Mouse (Mus musculus) brain, embryonic 14.5 days (tissue): ENCODE data around the gene Sox3. TPM values are rescaled to one million over a fixed set of nuclear protein-coding genes. Genes with fewer than 3 reads are reported as not detected.
A peak's percentile ranks its signal among the peaks of the same experiment; 100 is the strongest.

Experiments used
- DNase-seq: peaks from one replicate; pipeline ENCODE4 v3.0.0-alpha.2; 2011; ENCODE audit warnings: low read depth
- CTCF ChIP-seq: fragments of 200-500 bp; IDR thresholded peaks from 2 replicates; pipeline ENCODE4 v1.5.1; 2012; ENCODE audit warnings: inconsistent platforms, mild to moderate bottlenecking, moderate library complexity, borderline replicate concordance; ENCODE audit not compliant: insufficient read depth, insufficient read length; ENCODE audit errors: extremely low read depth
- POLR2A ChIP-seq: fragments of 200-500 bp; IDR thresholded peaks from 2 replicates; pipeline ENCODE4 v1.6.1; 2012; ENCODE audit warnings: mild to moderate bottlenecking, inconsistent platforms, borderline replicate concordance; ENCODE audit not compliant: poor library complexity, insufficient read depth, insufficient read length, severe bottlenecking; ENCODE audit errors: extremely low read depth
- polyA plus RNA-seq: library from polyadenylated mRNA; depleted of rRNA; stranded (reverse); fragments of >200 nt; gene quantifications from 2 replicates; pipeline ENCODE4 v1.2.3, GENCODE M21; 2012; rRNA removed

Gene Sox3
- 24.6 and 40.2 TPM in 2 replicates for polyA plus RNA-seq

GRCm38 (mm10) chrX:60892801-60893681 lies at the start of gene Sox3:
TSS of gene Sox3 (minus strand) at chrX:60893430.
- TF ChIP-seq POLR2A (peak; percentile 83; the same call in 1 of the 2 replicates), CTCF (no peak)
- peak; percentile 92 for DNase-seq

- DNase-seq: peak; percentile 54
- TF ChIP-seq CTCF (no peak), POLR2A (no peak)
Observed at GRCm38 (mm10) chrX:60940225-60940624, 47.0 kb upstream of the Sox3 start.

GRCm38 (mm10) chrX:60899546-60899945 lies 6.3 kb upstream of the Sox3 start:
- peak; percentile 56 for DNase-seq
- TF ChIP-seq POLR2A (no peak), CTCF (no peak)

GRCm38 (mm10) chrX:60898641-60899040 lies 5.4 kb upstream of the Sox3 start:
- TF ChIP-seq CTCF: no peak
- TF ChIP-seq POLR2A: no peak
- DNase-seq: peak; percentile 49

GRCm38 (mm10) chrX:60896296-60896695 lies 3.1 kb upstream of the Sox3 start:
- peak; percentile 76 for DNase-seq
- no peak for TF ChIP-seq POLR2A
- TF ChIP-seq CTCF: peak; percentile 43; the same call in 1 of the 2 replicates

- DNase-seq: peak; percentile 82
- no peak for TF ChIP-seq CTCF
- no peak for TF ChIP-seq POLR2A
Observed at GRCm38 (mm10) chrX:60895416-60895815, 2.2 kb upstream of the Sox3 start.

GRCm38 (mm10) chrX:60893720-60894543 lies 702 bp upstream of the Sox3 start:
- no peak for TF ChIP-seq POLR2A
- no peak for TF ChIP-seq CTCF
- DNase-seq: peak; percentile 78

GRCm38 (mm10) chrX:60892098-60892800 lies 981 bp downstream of the Sox3 start:
- TF ChIP-seq POLR2A: no peak
- no peak for TF ChIP-seq CTCF
- peak; percentile 76 for DNase-seq

GRCm38 (mm10) chrX:60891329-60892095 lies 1.7 kb downstream of the Sox3 start:
- DNase-seq: peak; percentile 33
- TF ChIP-seq CTCF (no peak), POLR2A (no peak)

- TF ChIP-seq CTCF (no peak), POLR2A (no peak)
- DNase-seq: peak; percentile 14
Observed at GRCm38 (mm10) chrX:60890651-60891050, 2.6 kb downstream of the Sox3 start.
